Mouse (Mus musculus) kidney, adult 11 months (tissue): ENCODE data around the gene Ints13.
"Not testable (repeated sequence)": the region's sequence is repeated elsewhere in the genome, so short reads cannot be mapped to it uniquely, and the experiment has no call there.

Experiments used
- DNase-seq: peaks from one replicate; pipeline ENCODE4 v3.0.0; 2022

Gene Ints13

DNA sequence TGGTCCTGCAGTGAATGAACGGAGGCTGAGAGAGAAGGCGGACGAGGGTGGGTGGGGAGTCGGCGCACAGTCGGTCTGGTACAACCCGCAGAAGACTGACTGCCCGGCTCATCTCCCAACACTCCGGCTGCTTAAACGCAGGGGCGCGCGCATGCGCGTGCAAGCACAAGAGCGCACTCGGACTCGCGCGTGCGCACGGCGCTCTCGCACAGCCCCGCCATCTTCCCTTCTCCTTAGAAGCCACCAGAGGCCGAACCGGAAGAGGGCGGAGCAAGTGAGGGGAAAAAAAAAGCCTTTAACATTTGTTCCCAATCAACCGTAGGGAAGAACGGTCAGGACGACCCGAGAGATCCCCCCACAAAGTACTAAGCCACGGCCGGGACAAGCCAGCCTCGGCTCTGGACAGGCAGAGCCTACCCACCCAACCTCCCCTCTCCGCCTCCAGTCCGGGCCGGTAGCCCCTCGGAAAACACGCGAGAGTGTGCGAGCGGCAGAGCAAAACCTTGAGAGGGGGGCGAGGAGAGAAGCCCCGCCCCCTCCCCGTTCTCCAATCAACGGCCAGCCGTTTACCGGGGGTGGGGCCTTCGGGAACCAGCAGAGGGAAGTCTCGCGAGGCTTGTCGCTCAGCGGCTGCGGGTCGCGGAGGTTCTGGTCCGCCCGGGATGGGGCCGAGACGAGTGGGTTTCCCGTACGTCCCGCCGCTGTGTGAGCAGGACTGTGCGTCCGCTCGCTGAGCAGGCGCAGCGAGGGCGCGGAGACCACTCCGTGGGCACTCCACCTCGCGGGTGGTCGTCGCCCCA lies at the start of gene Ints13:
TSS of gene Ints13 (minus strand) at position 526 of the 800 bp plus-strand sequence.
- DNase-seq, result peak; percentile 97

DNA sequence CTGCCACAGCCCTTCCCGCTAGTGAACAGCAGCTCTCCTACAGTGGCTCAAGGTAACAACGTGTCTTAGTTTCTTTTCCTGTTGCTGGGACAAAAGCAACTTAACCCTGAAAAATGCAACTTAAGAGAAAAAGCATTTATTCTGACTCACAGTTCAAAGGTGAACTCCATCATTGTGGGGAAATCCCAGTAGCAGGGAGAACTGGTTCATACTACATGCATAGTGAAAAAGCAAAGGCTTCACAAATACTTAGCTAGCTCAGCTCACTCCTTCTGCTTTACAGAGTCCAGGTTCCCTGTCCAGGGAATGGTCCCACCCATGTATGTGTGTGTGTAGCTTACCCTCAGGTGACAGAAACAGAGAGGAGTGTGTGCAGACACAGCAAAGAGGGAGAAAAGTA lies 39.0 kb upstream of the Ints13 start:
- no peak for DNase-seq

DNA sequence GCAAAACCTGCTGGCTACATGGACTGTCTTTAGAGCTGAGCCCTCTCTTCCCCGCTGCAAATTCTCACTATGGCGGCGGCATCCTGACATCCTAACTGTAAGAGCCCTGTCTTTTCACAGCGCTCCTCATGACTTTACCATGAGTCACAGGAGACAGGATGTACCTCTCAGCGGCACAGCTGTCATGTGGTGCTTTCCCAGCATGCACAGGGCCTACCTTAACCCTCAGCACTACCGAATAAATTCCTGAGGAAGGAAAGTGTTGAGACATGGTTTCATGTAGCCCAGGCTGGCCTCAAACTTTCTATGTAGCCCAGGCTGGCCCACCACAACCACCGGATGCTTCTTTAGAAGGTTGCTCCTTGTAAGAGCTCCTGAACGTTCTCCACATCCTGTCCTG lies 38.3 kb upstream of the Ints13 start:
- DNase-seq, result no peak

DNA sequence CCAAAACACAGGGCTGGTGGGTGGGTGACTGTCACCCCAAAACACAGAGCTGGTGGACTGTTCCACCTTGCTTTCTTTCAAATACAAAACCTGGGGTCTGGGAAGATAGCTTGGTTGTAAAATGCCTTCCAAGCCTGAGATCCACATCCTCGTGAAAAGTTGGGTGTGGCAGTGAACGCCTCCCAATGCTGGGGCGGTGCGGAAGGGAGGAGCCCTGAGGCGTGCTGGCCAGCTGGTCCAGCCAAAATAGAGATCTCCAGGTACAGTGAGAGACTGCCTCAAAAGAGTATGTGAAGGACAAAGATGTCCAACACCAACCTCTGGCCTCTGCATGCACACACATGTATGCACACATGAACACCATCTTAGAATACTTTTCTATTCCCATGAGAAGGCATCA lies 36.9 kb upstream of the Ints13 start:
- no peak for DNase-seq

DNA sequence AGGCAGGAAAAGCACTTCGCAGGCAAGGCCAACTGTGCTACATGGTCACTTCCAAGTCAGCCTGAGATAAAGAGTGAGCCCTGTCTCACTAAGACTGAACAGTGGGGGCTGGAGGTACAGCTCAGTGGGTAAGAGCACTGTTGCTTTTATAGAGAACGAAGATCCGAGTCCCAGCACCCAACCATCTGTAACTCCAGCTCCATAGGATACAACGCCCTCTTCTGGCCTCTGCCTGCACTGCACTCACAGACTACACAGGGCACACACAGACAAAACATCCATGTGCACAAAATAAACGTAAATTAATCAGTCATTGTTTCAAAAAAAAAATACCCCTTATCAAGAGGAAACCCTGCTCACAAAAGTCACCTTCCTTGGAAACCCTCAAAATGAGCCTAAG lies 36.3 kb upstream of the Ints13 start:
- DNase-seq, result no peak

DNA sequence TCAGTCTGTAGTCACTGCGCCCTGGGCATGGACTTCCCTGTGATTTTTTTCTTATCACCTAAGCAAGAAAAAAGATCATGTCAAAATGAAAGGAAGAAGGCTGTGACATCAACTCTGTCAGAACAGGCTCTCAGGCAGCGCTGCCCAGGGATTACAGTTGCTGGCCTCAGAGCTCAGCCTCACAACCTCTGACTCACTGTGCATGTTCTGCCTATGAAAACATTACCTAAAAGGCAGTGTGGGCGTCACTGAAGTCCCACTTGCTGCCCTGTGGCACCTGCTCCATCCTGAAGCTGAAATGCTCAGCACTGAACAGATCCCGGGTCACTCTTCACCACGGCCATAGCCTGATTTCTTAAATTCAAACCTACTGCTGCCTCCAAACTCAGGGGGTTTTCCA lies 35.1 kb upstream of the Ints13 start:
- no peak for DNase-seq

DNA sequence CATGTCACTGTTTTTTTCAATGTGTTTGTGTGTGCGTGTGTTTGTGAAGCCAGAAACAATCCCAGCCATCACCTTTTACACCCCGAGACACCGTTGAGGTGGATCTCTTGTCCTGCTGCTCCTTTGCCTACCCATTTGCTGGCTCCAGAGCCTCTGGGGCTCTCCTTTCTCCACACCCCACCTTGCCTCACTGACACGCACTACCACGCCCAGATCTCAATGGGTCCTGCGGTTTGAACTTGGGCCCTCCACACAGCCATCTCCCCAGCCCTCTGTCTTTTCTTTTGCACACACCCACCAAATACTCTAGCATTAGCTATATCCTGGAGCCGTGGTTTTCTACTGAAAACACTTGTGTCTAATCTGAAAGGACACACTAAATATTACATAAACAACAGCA lies 34.3 kb upstream of the Ints13 start:
- DNase-seq, result no peak

DNA sequence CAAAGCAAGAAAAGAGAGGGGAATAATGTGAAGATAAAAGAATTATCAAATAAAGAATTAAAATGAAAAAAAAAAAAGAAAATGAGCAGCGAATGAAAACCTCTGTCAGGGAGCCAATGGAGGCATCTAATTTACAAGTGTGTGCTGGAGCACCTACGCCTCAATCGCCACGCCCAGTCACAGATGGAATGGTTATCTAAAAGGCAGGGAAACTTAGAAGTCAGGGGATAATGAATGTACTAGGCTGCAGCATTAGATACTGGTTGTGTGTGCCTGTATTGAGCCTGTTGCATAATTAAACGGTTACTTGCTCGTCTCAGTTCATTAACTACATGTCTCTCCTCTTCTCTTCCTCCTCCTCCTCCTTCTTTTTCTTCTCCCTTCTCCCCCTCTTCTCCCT lies 33.8 kb upstream of the Ints13 start:
- no peak for DNase-seq

DNA sequence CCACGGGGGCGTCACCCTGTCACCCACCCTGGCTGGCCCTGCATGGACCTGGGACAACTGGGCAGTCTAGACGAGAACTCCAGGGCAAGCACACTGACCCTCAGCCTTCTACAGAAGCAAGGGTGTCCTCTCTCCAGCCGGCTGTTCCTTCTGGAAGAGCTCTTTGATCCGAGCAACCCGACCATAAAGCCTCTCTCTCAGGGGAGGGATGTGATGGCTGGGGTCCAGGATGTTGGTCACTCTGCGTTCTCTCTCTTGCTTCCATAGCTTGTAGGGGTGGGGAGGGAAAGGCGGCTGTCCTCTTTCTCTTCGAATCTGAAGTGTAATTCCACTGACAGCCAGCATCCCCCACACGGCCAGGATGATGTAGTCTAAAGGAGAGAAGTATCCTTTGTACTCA lies 26.0 kb upstream of the Ints13 start:
- no peak for DNase-seq

DNA sequence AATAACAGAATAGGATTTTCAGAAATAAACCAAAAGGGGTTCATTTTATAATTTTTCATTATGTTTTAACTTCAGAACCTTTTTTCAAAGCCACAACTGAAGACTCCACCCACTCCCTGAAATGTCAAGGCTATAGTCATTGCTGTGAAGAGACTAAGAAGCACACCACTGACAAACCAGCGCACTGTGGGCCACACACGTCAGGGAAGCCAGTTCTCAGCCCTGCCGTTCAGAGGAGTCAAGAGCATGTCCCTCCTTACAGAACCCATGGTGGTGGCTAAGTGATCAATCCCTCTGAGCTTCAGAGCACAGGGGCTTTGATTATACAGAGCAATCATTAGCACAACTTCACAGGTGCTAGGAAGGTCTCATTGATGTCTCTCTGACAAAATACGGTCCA lies 25.0 kb upstream of the Ints13 start:
- no peak for DNase-seq

DNA sequence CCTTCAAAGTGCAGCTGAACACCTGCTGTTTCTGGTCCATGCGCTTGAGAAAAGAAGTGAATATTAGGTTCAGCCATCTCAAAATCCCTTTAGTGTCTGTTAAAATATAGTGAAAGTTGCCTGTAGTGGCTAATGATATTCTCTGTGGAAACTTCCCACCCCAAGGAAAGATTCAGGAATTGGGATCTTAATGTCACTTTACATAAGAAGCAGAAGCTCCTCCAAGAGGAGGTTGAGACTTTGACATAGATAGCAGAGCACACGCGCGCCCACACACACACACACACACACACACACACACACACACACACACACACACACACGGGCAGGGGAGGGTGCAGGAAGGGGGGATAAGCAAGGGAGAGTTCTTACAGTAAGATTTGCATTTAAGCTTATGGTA lies 7.5 kb upstream of the Ints13 start:
- no peak for DNase-seq

DNA sequence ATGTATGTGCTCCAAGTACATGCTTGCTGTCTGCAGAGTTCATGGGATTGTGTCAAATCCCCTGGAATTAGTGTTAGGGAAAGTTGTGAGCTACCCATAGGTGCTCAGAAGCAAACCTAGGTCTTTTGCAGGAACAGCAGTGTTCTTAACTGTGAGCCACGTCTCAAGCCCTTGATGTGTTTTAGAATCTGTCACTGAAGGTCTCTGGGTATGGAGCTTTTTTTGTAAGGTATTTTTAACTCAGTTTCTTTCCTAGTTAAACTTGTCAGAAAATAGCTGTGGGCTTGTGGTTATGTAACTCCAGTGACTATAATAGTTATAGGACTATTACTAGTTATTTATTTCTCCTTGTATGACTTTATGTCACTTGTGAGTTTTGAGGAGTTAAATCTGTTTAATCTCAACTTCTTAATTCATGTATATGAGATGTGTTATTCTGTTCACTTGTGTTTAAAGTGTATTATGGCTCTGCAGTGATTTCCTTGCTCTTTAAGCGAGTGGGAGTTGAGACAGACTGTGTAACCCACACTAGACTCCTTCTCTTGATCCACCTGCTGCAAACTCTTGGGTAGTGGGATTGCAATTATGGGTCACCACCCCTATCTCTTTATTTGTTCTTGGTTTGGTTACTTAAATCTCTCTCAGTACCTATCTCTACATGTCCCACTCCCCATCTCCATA lies 5.9 kb upstream of the Ints13 start:
- no peak for DNase-seq

DNA sequence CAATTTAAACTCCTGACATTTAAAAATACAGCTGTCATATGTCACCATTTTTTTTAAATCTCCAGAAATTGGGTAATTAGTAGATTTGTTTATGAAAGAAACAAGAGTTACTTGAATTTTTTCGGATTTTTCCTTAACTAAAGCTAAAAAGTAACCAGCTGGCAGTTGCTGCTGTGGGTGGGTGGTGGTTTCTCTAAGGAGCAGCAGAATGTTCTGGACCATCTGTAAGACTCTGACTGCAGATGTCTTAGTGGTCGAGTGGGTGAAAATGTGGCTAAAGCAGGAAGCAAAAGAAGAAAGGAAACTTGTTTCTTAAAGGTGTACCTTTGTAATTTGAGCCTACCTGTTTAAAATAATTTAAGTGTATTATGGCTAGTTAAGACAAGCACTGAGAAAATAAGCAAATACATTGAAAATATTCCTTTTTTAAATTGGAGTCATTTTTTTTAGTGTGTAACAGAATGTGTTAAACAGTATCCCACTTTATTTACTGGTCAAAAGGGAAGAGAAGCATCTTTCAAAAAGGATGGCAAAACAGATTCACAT lies 2.8 kb upstream of the Ints13 start:
- no peak for DNase-seq

DNA sequence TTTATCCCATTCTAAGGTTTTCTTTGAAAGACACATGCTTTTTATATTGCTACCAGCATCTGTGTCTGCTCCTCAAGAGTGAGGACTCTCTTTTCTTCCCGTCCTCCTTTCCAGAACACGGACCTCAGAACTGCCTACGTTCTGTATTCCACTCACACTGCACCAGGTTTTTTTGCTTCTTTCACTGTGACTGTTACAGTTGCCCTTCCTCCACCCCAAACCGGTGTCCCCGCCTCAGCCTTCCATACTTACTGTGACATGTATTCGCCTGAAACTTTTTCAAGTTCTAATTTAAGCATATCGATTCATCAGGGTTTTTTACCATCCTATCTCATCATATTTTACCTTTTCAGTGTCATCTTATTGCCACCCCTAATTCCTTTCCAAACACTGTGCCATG lies 951 bp upstream of the Ints13 start:
- peak; percentile 9 for DNase-seq

DNA sequence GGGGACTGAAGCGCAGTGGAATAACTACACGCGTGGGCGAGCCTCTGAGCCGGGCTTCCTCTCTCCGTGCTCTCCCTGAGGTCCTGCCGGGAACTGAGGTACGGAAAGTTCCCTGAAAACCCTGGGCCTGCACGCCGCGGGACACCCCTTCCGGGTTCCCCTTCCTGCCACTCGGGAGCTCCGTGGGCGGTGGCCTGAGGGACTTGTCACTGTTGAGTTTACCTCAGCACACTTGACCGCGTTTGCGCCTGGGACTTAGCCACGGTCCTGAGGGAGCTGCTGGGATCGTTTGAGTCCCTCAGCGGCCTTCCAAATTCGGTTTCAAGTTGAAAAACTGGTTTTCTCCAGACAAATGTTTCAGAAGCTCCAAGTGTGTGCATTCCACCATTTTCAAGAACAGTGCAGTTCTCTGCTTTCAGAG lies 486 bp upstream of the Ints13 start:
- peak; percentile 82 for DNase-seq

DNA sequence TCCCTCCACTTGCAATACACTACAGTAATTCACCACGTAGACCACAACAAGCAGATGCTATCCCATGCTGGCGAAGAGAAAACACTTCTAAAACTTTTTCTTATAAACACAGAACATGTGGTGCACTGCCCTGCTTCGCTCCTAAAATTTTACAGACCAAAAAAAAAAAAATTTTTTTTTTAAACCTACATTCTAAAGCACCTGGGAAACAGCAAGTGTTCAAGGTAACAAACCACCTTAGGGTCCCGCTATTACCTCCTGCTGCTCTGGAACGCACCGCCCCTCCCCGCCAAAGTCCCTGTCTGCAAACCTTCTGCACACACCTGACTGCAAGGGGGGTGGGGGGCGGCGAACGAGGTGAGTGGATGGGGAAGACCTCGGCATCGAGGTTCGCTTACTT lies 732 bp downstream of the Ints13 start, which contains the start of gene Fgfr1op2:
TSS of gene Fgfr1op2 (plus strand) at position 301 of the 400 bp plus-strand sequence.
- no peak for DNase-seq

DNA sequence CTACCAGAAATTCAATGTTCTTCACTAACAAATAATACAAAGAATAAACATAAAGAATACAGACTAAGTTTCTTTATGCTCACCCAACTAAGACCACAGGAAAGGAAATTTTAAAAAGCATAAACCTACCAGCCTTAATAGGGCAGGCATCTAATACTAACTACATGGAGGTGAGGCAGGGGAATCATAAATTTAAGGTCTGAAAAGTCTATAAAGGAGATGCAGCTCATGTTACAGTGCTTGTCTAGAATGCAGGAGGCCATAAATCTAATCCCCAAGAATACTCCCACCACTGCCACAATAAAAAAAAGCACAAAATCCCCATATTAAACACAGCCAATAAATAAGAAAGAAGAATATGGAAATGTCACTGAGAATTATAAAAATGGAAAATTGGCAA lies 5.6 kb downstream of the Ints13 start:
- DNase-seq, result no peak

DNA sequence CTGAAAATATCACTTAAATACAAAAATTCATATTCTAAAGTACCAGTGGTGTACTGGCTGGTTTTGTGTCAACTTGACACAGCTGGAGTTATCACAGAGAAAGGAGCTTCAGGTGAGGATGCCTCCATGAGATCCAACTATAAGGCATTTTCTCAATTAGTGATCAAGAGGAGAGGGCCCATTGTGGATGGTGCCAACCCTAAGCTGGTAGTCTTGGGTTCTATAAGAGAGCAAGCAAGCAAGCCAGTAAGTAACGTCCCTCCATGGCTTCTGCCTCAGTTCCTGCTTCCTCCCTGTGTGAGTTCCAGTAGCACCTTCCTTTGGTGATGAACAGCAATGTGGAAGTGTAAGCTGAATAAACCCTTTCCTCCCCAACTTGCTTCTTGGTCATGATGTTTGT lies 15.2 kb downstream of the Ints13 start:
- DNase-seq, result not testable (repeated sequence)

DNA sequence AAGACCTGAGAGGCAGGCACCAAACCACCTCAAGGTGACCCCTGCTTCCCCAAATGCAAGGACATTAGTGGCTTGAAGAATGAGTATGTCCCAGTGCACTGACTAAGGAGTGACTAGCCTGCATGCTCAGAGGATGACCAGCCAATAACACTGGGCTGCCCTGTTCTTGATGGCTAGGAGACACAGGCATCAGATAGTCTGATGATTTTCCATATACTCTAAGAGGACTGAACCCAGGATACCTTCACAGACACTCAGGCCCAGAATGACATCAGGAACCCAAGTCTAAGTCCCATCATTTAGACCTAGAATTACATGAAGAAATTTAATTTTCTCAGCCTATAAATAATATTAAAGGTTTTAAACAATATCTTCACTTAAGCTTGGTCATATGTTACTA lies 26.3 kb downstream of the Ints13 start:
- DNase-seq, result no peak

DNA sequence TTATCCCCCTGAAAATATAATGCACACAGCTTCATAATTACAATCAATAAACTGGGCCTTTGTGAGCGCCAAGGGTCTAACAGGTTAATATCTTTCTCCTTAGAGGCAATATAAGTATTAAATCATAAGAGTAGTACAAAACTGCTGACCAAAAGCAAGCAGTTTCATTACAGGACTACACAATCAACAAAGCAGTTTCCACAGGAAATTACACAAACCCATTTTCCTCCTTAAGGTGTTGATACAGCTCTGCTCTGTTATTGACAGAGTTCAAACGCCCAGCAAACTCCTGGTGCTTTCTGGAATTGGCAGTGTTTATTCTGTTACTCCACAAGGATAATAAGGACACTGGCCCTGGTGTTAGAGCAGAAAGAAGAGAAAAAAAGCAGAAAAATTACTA lies 27.2 kb downstream of the Ints13 start:
- no peak for DNase-seq

DNA sequence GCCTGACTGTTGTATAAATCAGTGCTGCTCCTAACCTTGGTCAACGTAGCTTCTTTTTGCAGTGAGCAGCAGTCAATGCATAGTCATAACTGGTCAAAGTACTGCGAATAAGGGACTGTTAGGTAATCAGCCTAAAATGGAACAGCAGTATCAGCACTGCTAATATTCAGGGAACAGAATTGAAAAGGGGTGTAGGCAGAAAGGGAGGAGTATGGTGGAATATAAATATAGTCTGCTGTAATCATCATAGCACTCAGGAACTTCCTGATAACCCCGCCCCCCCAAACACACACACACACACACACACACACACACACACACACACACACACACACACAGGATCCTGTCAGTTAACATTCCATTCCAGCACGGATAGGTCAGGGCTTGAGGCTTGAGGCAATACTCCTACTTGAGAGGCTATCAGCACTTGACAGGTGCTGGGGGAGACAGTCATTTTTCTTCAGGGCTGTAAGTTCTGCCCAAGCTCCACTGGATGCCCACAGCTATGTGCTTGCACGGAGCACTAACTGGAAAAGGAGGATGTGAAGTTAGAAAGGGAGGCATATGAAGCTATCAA lies 32.3 kb downstream of the Ints13 start:
- DNase-seq, result no peak

DNA sequence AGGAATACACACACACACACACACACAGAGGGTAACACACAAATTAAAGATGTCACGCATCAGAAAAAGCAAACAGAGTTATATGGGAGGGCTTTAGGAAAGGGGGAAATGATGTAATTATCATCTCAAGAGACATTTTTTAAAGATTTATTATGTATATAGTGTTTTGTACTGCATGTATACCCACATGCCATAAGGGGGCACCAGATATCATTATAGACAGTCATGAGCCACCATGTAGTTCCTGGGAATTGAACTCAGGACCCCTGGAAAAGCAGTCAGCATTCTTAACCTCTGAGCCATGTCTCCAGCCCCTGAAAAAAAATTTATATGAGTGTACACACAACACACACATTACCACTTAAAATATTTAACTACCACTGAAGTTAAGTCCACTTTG lies 33.0 kb downstream of the Ints13 start:
- no peak for DNase-seq

DNA sequence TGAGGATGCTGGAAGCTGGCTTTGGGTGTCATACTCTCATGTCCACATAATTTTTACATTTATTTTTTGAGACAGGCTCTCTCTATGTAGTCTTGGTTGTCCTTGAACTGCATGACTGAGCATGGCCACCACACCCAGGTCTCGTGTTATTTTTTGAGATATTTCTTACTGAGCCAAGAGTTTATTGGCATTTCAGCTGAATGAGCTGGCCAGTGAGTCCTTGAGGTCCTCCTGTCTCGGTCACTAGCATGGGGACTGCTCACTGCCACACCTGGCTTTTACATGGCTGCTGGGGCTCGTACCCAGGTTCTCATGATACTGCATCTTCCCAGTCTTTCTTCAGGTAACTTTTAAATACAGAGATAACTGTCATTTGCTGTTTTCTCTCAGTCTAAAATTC lies 37.2 kb downstream of the Ints13 start:
- no peak for DNase-seq

DNA sequence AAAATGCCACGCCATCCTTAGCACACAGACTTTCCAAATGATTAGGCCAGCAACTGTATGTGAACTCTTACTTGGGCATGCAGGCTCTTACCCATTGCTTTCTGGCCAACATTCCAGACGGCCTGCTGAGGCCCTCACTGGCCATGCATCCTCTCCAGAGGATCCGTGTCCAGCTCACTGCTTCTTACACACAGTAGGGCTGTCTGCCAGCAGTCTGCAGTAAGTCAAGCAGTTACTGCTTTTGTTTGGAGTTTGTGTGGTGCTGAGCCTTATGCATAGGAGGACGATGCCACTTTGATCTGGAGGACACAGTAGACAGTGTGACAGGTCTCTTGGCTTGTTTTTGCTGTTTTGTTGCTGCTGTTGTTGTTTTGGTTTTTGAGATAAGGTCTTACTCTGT lies 39.0 kb downstream of the Ints13 start:
- DNase-seq, result no peak
